Mouse (Mus musculus): ENCODE measurements around the gene Nmur1. TPM values are rescaled to one million over a fixed set of nuclear protein-coding genes. Genes with fewer than 3 reads are reported as not detected.

The Nmur1 gene
- total RNA-seq, 2 experiments from 2014 or later = not detected

- peak; percentile 17 for ATAC-seq (replicated peaks; ENCODE audit: low FRiP score, low TSS enrichment, poor library complexity, severe bottlenecking)
Measured at GRCm38 (mm10) chr1:86441980-86442831, 16.2 kb upstream of the Nmur1 start.

GRCm38 (mm10) chr1:86441724-86441979 is 15.6 kb upstream of the Nmur1 start:
- ATAC-seq (replicated peaks; ENCODE audit: low FRiP score, low TSS enrichment, poor library complexity, severe bottlenecking) = no peak

- ATAC-seq (replicated peaks; ENCODE audit: low FRiP score, low TSS enrichment, poor library complexity, severe bottlenecking) = peak; percentile 23; the same call in 1 of the 2 replicates
Measured at GRCm38 (mm10) chr1:86440887-86441723, 15.1 kb upstream of the Nmur1 start.

GRCm38 (mm10) chr1:86440171-86440886 is 14.3 kb upstream of the Nmur1 start:
- peak; percentile 56 for ATAC-seq (replicated peaks; ENCODE audit: low FRiP score, low TSS enrichment, poor library complexity, severe bottlenecking)

GRCm38 (mm10) chr1:86439487-86440170 is 13.6 kb upstream of the Nmur1 start:
- 0 out of 2 replicates have a peak, but pooled peaks have one; percentile 6 for ATAC-seq (replicated peaks; ENCODE audit: low FRiP score, low TSS enrichment, poor library complexity, severe bottlenecking)

- ATAC-seq (replicated peaks; ENCODE audit: low FRiP score, low TSS enrichment, poor library complexity, severe bottlenecking) = no peak
Measured at GRCm38 (mm10) chr1:86438501-86438900, 12.5 kb upstream of the Nmur1 start.

GRCm38 (mm10) chr1:86438014-86438319 is 11.9 kb upstream of the Nmur1 start:
- no peak for ATAC-seq (replicated peaks; ENCODE audit: low FRiP score, low TSS enrichment, poor library complexity, severe bottlenecking)

GRCm38 (mm10) chr1:86437219-86438013 is 11.4 kb upstream of the Nmur1 start:
- no peak for ATAC-seq (replicated peaks; ENCODE audit: low FRiP score, low TSS enrichment, poor library complexity, severe bottlenecking)

GRCm38 (mm10) chr1:86435302-86435821 is 9.3 kb upstream of the Nmur1 start:
- no peak for ATAC-seq (replicated peaks; ENCODE audit: low FRiP score, low TSS enrichment, poor library complexity, severe bottlenecking)

GRCm38 (mm10) chr1:86434439-86435201 is 8.6 kb upstream of the Nmur1 start:
- ATAC-seq (replicated peaks; ENCODE audit: low FRiP score, low TSS enrichment, poor library complexity, severe bottlenecking) = peak; percentile 87

GRCm38 (mm10) chr1:86434001-86434400 is 8.0 kb upstream of the Nmur1 start:
- no peak for ATAC-seq (replicated peaks; ENCODE audit: low FRiP score, low TSS enrichment, poor library complexity, severe bottlenecking)

GRCm38 (mm10) chr1:86433359-86433758 is 7.3 kb upstream of the Nmur1 start:
- ATAC-seq (replicated peaks; ENCODE audit: low FRiP score, low TSS enrichment, poor library complexity, severe bottlenecking) = no peak

GRCm38 (mm10) chr1:86432778-86433177 is 6.8 kb upstream of the Nmur1 start:
- no peak; the same call in 1 of the 2 replicates for ATAC-seq (replicated peaks; ENCODE audit: low FRiP score, low TSS enrichment, poor library complexity, severe bottlenecking)

- ATAC-seq (replicated peaks; ENCODE audit: low FRiP score, low TSS enrichment, poor library complexity, severe bottlenecking) = peak; percentile 52
Measured at GRCm38 (mm10) chr1:86430056-86430455, 4.0 kb upstream of the Nmur1 start.

GRCm38 (mm10) chr1:86424835-86425547 is 1.0 kb downstream of the Nmur1 start:
- no peak for ATAC-seq (replicated peaks; ENCODE audit: low FRiP score, low TSS enrichment, poor library complexity, severe bottlenecking)

- ATAC-seq (replicated peaks; ENCODE audit: low FRiP score, low TSS enrichment, poor library complexity, severe bottlenecking) = no peak
Measured at GRCm38 (mm10) chr1:86424336-86424735, 1.7 kb downstream of the Nmur1 start.

GRCm38 (mm10) chr1:86423879-86424278 is 2.1 kb downstream of the Nmur1 start:
- no peak for ATAC-seq (replicated peaks; ENCODE audit: low FRiP score, low TSS enrichment, poor library complexity, severe bottlenecking)
